Mouse (Mus musculus): ENCODE measurements around the gene Arl5a. TPM values are rescaled to one million over a fixed set of nuclear protein-coding genes. Genes with fewer than 3 reads are reported as not detected.

Arl5a gene
- polyA plus RNA-seq, 1 experiment: 14.6 TPM

- H3K4me3 ChIP-seq: no peak overlapping the region
- H3K79me2 ChIP-seq (ENCODE audit: control insufficient read depth, insufficient read depth): no peaks in the 10 kb centered on the region
- no peak overlapping the region for H3K4me2 ChIP-seq (ENCODE audit: low read depth)
- no peak for TF ChIP-seq REST (IDR thresholded peaks at IDR 0.05; ENCODE audit: insufficient read depth, insufficient read length)
- no peak for TF ChIP-seq POLR2AphosphoS2 (IDR thresholded peaks at IDR 0.05; ENCODE audit: insufficient read length, low read depth)
- no peak for TF ChIP-seq MYOD1 (IDR thresholded peaks at IDR 0.05; ENCODE audit: control insufficient read depth in 1 of 3, insufficient read length in 2 of 3, low read depth in 2 of 3)
- no peak for TF ChIP-seq TCF3 (IDR thresholded peaks at IDR 0.05; ENCODE audit: insufficient read length, low read depth)
- no peak for TF ChIP-seq POLR2A (IDR thresholded peaks at IDR 0.05; ENCODE audit: insufficient read length, low read depth)
- TF ChIP-seq USF1 (IDR thresholded peaks at IDR 0.05; ENCODE audit: low read depth): no peak
- no peak for TF ChIP-seq MAX (IDR thresholded peaks at IDR 0.05; ENCODE audit: low read depth)
- no peak for TF ChIP-seq SRF (IDR thresholded peaks at IDR 0.05; ENCODE audit: control insufficient read depth, insufficient read length, low read depth)
- no peak for TF ChIP-seq MYOG (IDR thresholded peaks at IDR 0.05; ENCODE audit: control insufficient read depth in 1 of 3, insufficient read depth in 1 of 3, insufficient read length in 2 of 3, low read depth in 2 of 3)
- no peak for TF ChIP-seq CEBPB (IDR thresholded peaks at IDR 0.05; ENCODE audit: insufficient read depth, poor library complexity, severe bottlenecking)
- TF ChIP-seq E2F4 (IDR thresholded peaks at IDR 0.05; ENCODE audit: insufficient read depth): no peak
- no peaks in the 10 kb centered on the region for H3K36me3 ChIP-seq (ENCODE audit: control insufficient read depth, insufficient read depth)
- H3K27me3 ChIP-seq (ENCODE audit: control insufficient read depth, insufficient read depth, insufficient read length): no peaks in the 10 kb centered on the region
- H3ac ChIP-seq (ENCODE audit: control insufficient read depth, insufficient read length): no peak overlapping the region
Observed at GRCm38 (mm10) chr2:52359722-52360121, 65.0 kb downstream of the Arl5a start.

- Histone ChIP-seq H3K27me3 (ENCODE audit: control insufficient read depth, insufficient read depth, insufficient read length) (no peaks in the 10 kb centered on the region), H3K4me3 (no peak overlapping the region), H3K4me2 (ENCODE audit: low read depth) (no peak overlapping the region), H3ac (ENCODE audit: control insufficient read depth, insufficient read length) (no peak overlapping the region), H3K36me3 (ENCODE audit: control insufficient read depth, insufficient read depth) (no peaks in the 10 kb centered on the region), H3K79me2 (ENCODE audit: control insufficient read depth, insufficient read depth) (no peaks in the 10 kb centered on the region)
- TF ChIP-seq SRF (IDR thresholded peaks at IDR 0.05; ENCODE audit: control insufficient read depth, insufficient read length, low read depth) (no peak), MYOD1 (IDR thresholded peaks at IDR 0.05; ENCODE audit: control insufficient read depth in 1 of 3, insufficient read length in 2 of 3, low read depth in 2 of 3) (no peak), TCF12 (IDR thresholded peaks at IDR 0.05; ENCODE audit: insufficient read depth, poor library complexity, severe bottlenecking) (no peak), MYOG (IDR thresholded peaks at IDR 0.05; ENCODE audit: control insufficient read depth in 1 of 3, insufficient read depth in 1 of 3, insufficient read length in 2 of 3, low read depth in 2 of 3) (no peak), USF1 (IDR thresholded peaks at IDR 0.05; ENCODE audit: low read depth) (no peak), TCF3 (IDR thresholded peaks at IDR 0.05; ENCODE audit: insufficient read length, low read depth) (no peak), E2F4 (IDR thresholded peaks at IDR 0.05; ENCODE audit: insufficient read depth) (no peak), POLR2AphosphoS2 (IDR thresholded peaks at IDR 0.05; ENCODE audit: insufficient read length, low read depth) (no peak), POLR2A (IDR thresholded peaks at IDR 0.05; ENCODE audit: insufficient read length, low read depth) (no peak), REST (IDR thresholded peaks at IDR 0.05; ENCODE audit: insufficient read depth, insufficient read length) (no peak), CEBPB (IDR thresholded peaks at IDR 0.05; ENCODE audit: insufficient read depth, poor library complexity, severe bottlenecking) (no peak)
Observed at GRCm38 (mm10) chr2:52358156-52358555, 66.5 kb downstream of the Arl5a start.

GRCm38 (mm10) chr2:52351029-52351428, 73.7 kb downstream of the Arl5a start:
- Histone ChIP-seq H3K36me3 (ENCODE audit: control insufficient read depth, insufficient read depth) (no peaks in the 10 kb centered on the region), H3K4me2 (ENCODE audit: low read depth) (no peak overlapping the region), H3K4me3 (no peak overlapping the region), H3K27me3 (ENCODE audit: control insufficient read depth, insufficient read depth, insufficient read length) (no peaks in the 10 kb centered on the region), H3ac (ENCODE audit: control insufficient read depth, insufficient read length) (no peak overlapping the region), H3K79me2 (ENCODE audit: control insufficient read depth, insufficient read depth) (no peaks in the 10 kb centered on the region)
- no peak for TF ChIP-seq USF1 (IDR thresholded peaks at IDR 0.05; ENCODE audit: low read depth)
- peak; percentile 29 for TF ChIP-seq TCF12 (IDR thresholded peaks at IDR 0.05; ENCODE audit: insufficient read depth, poor library complexity, severe bottlenecking)
- TF ChIP-seq CEBPB (IDR thresholded peaks at IDR 0.05; ENCODE audit: insufficient read depth, poor library complexity, severe bottlenecking): no peak
- no peak for TF ChIP-seq MAX (IDR thresholded peaks at IDR 0.05; ENCODE audit: low read depth)
- no peak for TF ChIP-seq POLR2AphosphoS2 (IDR thresholded peaks at IDR 0.05; ENCODE audit: insufficient read length, low read depth)
- no peak for TF ChIP-seq POLR2A (IDR thresholded peaks at IDR 0.05; ENCODE audit: insufficient read length, low read depth)
- TF ChIP-seq REST (IDR thresholded peaks at IDR 0.05; ENCODE audit: insufficient read depth, insufficient read length): no peak
- TF ChIP-seq MYOD1 (IDR thresholded peaks at IDR 0.05; ENCODE audit: control insufficient read depth in 1 of 3, insufficient read length in 2 of 3, low read depth in 2 of 3): peak in 2 of 3 experiments; percentile 86 to 92
- peak; percentile 31 for TF ChIP-seq TCF3 (IDR thresholded peaks at IDR 0.05; ENCODE audit: insufficient read length, low read depth)
- no peak for TF ChIP-seq SRF (IDR thresholded peaks at IDR 0.05; ENCODE audit: control insufficient read depth, insufficient read length, low read depth)
- peak in 2 of 3 experiments; percentile 35 to 69 for TF ChIP-seq MYOG (IDR thresholded peaks at IDR 0.05; ENCODE audit: control insufficient read depth in 1 of 3, insufficient read depth in 1 of 3, insufficient read length in 2 of 3, low read depth in 2 of 3)
- TF ChIP-seq E2F4 (IDR thresholded peaks at IDR 0.05; ENCODE audit: insufficient read depth): no peak

Other genes starting within 250 kb of the Arl5a start
- gene Neb, start 46.4 kb downstream of the Arl5a start, polyA plus RNA-seq (2012; fragmentation: generic; extraction: Trizol): 60.8 TPM